Mouse (Mus musculus): ENCODE measurements around the gene Coa3.
A peak's percentile ranks its signal among the peaks of the same experiment; 100 is the strongest.

Gene Coa3

DNA sequence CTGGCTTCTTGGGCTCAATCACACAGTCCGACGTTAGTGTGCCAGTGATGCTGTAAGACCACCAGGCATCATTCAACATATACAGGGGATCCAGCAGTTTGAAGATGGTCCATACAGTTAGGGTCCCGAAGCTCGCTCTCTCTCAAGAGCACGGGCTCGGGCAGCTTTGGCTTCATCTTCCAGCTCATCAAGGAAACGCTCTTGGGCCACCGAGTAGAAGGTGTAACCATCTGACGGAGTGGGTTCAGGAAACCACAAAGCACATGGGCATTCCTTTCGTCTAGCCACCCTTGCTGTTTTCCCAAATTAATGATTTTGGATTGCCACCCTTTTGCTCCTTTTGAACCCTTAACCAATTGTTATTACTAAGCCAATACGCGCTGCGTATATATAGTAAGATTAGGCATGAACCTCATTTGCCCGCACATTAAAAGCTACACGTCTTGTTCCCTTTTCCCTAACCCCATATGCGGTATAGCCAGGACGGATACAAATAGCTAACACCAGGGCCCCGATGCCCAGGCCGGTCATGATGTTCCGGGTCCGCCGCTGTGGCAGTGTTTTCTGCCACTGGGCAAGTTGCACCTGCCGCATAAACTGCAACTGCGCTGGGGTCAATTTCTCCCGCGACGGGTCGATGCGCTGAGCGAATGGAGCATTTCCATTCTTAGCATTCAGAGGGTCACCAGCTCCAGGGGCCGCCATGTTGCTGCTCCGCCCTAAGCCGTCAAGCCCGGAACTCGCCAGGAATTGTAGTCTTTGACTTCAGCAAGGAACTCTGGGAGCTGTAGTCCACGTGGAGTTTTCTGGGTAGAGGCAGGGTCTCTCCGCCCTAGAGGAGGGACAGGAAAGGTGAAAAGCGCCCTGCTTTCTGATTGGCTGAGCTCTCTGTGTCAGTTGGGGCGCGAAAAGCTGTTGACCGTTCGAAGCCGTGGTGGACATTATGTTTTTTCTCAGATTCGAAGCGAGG, at the start of gene Coa3, which contains the start of gene Cntd1:
Gene Coa3, minus strand, starts transcription at position 892 of the 970 bp plus-strand sequence.
Gene Cntd1, plus strand, starts transcription at position 790 of the 970 bp plus-strand sequence.
- DNase-seq = peak; percentile 99

DNA sequence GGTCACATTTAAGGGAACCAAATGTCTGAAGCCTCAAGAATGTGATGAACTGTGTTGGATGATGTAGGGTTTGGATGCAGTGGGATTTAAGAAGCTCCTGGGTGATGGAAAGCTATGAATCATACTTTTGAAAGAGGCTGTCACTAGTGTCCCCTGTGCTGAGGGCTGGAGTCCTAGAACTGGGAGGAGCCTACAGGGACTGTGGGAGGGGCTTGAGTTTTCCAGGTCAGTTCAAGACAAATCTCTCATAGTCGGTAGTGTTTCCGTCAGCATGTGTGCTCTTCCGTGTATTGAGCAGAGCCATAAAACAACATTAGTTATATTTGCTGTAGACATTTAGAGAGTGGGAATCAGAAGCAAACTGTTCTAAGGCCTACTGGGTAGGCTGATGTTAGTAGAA, 48.4 kb upstream of the Coa3 start:
- peak; percentile 73 for DNase-seq

DNA sequence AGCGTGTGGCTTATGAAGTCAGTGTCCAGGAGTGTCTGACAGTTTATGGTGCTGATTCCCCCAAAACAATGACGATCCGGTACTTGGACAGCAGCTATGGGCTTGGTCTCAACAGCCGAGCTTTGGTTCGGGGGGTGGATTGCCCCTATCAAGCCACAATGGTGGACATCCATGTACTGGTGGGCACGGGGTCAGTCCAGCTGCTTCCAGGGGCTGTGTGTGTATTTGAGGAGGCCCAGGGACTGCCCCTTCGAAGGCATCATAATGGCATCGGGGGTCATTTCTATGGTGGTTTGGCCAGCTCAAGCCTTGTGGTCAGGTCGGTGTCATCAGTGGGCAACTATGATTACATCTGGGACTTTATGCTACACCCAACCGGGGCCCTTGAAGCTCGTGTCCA, 47.2 kb upstream of the Coa3 start:
- DNase-seq = peak; percentile 90

DNA sequence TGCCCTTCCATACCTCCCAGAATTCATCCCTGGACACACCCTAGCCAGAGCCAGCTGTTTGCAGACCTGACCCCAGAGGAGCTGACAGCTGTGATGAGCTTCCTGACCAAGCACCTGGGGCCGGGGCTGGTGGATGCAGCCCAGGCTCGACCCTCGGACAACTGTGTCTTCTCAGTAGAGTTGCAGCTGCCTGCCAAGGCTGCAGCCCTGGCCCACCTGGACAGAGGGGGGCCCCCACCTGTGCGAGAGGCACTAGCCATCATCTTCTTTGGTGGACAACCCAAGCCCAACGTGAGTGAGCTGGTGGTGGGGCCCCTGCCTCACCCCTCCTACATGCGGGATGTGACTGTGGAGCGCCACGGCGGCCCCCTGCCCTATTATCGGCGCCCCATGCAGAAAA, 46.3 kb upstream of the Coa3 start:
- peak; percentile 92 for DNase-seq

DNA sequence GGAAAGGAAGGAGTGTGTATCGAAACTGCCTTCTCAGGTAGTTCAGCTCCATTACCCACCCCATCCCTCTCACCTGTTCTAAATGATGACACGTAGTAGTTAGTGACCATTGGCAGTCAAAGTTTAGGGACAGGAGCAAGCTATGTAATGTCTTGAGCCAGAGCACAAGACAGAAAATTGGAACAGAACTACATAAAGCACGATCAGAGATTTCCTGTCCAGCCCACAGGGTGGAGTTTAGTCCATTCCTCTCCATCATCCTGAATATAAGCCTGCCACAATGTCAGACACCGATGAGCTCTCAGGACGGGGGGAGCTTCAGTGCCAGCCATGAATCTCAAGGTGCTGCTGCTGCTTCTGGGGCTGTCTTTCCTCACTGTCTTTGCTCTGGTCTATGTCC, 45.8 kb upstream of the Coa3 start, which contains the start of gene Aoc2:
Gene Aoc2, plus strand, starts transcription at position 301 of the 400 bp plus-strand sequence.
- DNase-seq = peak; percentile 42

DNA sequence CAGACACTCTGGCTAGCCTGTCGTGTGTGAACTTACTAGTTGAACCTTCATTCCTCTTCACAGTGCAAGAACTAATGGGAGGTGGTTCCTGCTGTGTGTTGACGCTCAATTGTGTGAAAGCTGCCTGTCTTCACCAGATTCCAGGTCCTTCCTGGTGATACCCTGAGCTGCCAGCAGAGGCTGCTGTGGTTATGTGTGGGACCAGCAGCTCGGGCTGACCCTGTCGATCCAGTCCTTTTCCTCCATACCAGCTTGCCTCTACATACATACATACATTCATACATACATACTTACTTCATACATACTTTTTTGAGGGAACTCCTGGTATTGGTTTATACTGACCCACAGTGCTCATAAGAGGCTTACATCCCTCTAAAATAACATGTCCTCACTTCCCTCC, 44.7 kb upstream of the Coa3 start:
- peak; percentile 93 for DNase-seq

DNA sequence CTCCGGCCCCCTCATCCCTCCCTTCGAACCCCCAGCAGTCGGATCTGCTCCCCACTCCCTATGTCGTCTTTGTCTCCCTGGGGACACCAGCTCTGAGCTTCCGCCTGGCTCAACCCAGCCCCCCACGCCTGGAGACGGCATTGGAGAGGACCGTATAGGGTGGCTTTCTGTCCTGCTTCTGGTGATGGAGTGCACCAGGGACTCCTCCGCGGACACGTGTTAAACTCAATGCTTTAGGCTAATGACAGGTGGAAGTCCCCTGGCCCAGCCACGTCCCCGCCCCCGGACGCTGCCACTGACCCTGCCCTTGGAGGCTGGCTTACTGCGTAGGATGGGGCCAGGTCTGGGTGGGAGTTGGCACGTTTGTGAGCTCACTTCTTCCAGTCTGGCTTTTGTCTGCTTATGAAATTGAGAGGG, 37.6 kb upstream of the Coa3 start:
- DNase-seq = no peak

DNA sequence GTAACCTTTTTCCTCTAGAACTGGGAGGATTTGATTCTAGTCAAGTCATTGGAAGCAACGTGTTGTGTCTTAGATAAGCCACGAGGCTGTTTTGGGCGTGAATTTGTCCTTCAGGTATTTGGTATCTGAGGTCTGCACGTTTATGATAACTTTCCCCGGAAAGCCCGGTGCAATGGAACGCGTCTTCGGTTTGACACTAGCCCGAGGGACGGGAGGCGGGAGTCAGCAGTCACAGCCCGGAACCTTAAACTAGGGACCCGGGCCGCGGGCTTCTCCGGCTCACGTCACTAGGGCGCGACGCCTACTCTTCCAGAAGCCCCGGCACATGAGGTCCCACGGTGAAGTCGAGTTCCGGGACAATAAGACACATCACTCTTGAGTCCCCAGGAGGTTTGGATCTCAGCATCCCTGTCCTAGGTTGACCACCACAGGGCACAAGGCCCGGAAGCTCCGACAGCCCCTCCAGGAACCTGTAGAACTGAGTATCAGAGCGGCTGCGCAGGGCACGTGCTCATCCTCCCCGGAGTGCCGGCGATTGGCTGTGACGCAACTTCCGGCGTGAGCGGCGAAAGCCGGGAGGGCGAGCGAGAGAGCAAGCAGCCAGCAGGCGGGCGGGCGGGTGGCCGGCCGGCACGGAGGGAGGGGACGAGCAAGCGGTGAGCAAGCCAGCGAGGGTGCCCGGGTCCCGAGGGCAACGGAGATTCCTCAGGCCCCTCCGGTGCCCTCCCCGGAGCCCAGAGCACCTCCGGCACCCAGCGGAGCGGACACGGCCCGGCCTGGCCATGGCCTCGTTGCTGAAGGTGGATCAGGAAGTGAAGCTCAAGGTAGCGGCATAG, 37.0 kb upstream of the Coa3 start, which contains the start of gene Psme3:
Gene Psme3, plus strand, starts transcription at position 549 of the 836 bp plus-strand sequence.
- peak; percentile 99 for DNase-seq

DNA sequence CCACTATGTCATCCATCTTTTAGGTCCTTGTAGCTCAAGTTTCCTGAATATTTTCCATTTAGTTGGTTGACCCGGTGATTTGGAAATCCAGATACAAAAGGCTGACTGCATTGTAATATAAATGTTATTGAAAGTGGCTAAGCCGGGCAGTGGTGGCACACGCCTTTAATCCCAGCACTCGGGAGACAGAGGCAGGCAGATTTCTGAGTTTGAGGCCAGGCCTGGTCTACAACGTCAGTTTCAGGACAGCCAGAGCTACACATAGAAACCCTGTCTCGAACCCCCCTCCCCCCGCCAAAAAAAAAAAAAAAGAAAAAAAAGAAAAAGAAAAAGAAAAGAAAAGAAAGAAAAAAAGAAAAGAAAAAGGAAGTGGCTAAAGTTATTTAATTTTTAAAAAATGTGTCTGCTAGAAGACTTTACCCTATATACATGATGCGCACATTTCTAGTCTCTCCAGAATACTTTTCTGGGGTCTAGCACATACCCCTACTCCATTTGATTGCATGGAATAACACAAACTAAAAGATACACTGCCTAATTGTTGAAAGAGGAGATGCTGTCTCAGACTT, 36.3 kb upstream of the Coa3 start:
- peak; percentile 75 for DNase-seq

DNA sequence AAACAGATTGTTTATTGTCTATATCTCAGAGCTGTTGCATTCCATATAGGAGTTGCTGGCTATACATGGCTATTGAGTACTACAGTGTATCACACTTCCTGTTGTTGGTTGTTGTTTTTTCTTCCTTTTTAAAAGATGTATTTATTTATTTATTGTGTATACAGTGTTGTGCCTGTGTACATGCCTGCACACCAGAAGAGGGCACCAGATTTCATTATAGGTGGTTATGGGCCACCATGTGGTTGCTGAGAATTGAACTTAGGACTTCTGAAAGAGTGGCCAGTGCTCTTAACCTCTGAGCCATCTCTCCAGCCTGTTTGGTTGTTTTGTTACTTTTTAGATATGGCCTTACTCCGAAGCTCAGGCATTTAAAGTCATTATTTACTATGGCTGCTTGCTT, 35.7 kb upstream of the Coa3 start:
- no peak for DNase-seq

DNA sequence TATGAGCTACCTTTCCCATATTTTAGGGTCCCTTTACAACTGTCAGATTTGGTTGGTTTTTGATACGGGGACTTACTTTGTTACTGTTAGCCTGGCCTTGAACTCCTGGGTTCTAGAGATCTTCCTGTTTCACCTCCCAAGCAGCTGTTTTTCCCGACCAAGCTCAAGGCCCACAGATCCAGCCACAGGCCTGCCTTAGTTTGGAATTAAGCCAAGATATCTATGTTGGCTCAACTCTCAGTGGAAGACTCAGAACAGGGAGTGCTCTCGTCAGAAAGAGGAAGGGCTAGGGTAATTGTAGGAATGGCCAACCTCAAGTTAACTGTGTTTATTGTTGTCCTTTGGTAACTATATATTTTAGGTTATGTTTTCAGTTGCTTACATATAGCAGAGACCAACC, 33.2 kb upstream of the Coa3 start:
- no peak for DNase-seq

DNA sequence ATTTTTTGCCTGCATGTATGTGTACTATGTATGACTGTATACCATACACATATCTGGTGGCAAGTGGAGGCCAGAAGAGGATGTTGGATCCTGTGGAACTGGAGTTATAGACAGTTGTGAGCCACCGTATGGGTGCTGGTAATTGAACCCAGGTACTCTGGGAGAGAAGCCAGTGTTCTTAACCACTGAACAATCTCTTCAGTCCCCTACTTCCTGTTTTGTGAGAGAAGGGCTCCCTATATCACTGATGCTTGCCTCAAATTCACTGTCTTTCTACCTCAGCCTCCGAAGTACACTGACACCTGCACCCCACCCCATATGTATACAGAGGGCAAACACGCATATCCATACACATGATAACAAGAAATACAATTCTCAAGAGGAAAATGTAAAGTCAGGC, 32.2 kb upstream of the Coa3 start:
- DNase-seq = no peak

DNA sequence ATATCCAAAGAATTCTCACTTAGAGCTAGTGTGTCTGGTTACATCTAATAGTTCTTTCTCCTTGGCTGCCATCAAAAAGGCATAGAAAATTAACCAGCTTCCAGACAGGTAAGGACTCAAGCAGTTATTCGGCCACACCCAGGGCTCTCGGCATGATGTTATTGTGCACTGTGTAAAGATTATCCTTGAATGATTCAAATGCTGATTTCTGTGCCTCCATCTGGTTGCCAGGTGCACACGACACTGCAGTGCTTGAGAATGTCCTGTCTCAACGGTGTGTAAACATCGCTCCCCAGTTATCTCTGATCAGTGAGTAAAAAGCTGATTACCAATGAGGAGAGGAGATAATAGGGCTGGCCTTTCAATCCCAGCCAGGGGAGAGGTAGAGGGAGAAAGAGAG, 28.8 kb upstream of the Coa3 start:
- DNase-seq = no peak

DNA sequence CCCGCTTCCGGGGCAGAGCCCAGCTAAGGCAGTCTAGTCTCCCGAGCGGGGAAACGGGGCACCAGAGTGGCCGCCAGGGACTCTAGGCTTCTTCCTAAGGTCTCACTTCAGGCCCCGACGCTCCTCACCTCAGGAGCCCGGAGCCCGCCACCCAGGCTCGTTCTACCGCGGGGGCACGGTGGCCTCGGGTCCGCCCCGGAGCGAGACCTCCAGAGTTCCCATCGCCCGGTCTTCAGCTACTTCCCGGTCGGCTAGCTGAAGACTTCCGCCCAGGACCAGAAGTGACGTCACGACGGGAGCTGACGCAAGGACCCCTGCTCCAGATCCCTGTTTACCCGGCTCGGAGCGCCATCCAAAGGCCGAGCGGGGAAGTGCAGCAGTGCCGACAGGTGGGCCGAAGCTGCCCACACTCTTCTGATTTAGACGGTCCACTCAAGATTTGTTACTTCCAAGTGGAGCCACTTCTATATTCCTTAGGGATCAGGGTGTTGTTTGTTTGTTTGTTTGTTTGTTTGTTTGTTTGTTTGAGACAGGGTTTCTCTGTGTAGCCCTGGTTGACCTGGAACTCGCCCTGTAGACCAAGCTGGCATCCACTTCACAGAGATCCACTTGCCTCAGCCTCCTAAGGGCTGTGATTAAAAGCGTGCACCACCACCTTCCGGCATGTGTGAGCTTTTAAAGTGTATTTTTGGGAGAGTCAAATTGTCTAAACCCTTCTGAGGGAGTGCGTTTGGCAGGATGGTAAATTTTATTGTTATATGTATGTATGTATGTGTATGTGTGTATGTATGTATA, 23.3 kb upstream of the Coa3 start, which contains the start of gene Becn1:
Gene Becn1, minus strand, starts transcription at position 283 of the 795 bp plus-strand sequence.
- DNase-seq = peak; percentile 100

DNA sequence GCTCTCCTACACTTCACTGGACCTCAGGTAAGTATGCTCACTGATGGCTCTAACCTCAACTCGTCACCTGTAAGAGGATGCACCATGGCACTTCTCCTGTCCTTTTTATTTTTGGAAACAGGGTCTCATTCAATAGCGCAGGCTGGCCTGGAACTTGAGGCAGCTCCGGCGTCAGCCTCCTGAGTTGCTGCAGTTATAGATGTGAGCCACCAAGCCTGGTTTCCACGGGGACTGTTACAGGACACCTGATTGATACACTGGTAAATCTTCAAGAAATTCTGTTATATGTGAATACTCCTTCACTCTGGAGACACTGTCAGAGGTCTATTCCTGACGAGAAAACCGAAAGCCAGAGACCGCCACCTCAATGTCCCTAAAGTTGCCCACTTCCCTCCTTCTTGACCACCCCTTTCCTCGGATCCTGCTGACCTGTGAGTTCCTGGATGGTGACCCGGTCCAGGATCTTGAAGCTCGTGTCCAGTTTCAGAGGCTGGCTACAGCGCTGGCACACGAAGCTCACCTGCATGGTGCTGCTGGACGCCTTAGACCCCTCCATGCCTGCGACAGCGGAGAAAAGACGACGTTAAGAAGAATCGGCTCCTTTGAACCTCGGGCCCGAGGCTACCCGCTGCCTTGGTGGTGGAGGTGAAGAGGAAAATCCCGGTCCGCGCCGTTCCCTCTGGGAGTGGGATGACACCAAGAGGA, 22.5 kb upstream of the Coa3 start:
- DNase-seq = no peak

DNA sequence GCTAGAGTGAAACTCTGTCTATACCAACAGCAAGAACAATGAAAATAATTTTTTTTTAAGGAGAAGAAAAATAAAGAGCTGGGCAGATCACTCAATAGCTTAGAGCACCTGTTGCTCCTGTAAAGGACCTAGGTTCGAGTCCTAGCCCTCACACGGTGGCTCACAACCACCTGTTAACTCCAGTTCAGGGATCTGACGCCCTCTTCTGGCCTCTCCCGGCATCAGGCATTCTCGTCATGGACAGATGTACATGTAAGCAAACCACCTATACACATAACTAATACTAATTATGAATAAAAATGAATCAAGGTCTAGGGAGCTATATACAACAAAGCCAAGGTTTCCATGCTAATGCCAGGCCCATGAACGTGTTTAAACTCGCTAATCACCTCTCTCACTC, 22.0 kb upstream of the Coa3 start:
- no peak for DNase-seq

DNA sequence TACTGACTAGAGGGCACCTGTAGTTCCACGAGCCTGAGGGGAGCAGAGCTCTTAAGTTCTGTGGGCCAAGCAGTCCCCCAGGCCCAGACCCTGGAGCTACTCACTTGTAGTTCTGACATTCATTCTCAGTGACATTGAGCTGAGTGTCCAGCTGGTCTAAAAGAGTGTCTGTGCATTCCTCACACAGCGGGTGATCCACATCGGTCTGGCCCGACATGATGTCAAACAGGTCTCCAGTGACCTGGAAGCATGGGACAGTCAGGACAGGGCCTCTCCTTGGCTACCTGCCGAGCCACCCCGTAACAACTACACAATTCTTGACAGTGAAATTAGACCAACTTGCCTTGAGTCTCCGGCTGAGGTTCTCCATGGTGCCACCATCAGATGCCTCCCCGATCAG, 16.3 kb upstream of the Coa3 start:
- peak; percentile 83 for DNase-seq

DNA sequence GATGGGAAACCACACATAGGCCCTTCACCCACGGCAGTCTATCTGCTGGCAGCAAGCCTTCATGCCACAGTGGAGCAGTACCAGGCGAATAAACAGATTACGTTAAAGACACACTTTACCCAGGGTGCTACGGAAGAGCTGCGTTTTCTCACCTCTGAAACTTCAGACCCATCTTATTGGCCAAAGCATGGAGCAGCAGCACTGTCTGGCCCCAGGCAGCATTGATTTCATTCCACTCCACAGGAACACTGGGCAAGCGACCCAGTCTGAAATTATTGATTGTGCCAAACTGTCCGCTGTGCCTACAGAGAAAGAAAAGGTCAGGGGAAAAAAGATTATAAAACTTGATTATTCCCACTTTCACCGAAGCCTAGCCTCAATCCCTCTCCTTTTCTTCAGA, 12.3 kb upstream of the Coa3 start:
- no peak for DNase-seq

DNA sequence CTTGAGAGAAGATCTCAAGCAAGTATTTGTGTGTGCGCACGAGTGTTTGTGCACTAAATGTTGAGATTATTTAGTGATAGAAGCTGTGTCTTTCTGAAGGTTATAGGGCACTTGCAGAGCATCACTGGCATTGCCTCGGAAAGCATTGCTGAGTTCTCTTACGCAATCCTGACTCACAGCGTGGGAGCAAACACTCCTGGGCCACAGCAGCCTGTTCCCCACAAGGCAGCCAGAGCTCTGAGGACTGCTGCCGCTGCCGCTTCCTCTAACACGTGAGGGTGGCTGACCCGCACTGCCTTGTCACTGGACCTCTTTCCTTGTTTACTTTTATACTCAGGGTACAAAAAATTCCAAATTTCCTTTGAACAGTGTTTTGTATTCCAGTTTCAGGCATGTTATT, 8.4 kb upstream of the Coa3 start:
- DNase-seq = peak; percentile 97

DNA sequence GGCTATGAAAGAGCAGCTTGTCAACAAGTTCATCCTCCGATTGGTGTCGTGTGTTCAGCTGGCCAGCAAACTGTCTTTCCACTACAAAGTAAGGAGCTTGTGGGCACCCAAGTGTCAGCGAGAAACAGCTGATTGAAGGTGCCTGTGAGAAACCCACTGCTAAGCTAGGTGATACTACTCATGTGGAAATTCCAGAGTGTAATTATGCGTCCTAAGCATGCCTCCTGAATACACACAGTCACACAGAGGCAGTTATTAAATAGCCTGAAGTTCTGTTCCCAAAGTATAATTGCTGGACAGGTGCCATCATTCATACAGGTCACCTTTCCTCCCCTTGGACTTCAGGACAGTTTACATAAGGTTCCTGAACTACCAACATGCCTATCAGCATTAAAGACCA, 4.9 kb upstream of the Coa3 start:
- DNase-seq = no peak

DNA sequence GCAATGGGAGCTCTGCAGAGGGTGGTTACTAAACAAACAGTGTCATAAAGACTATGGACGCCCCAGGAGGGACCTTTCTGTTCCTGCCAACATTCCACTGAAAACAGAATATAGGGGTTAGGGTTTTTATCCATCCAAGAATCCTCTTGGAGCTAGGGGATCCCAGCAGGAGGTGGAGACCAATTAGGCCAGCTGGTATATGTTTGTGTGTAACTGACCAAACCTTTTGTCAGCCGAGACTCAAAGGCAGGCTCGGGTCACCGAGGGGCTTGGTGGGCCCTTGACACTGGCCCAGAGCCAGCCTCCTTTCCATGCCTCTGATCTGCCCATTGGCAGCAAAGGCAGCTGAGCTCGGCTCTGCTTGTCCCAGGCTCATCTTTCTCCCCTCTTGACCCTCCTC, 4.0 kb upstream of the Coa3 start:
- DNase-seq = no peak

DNA sequence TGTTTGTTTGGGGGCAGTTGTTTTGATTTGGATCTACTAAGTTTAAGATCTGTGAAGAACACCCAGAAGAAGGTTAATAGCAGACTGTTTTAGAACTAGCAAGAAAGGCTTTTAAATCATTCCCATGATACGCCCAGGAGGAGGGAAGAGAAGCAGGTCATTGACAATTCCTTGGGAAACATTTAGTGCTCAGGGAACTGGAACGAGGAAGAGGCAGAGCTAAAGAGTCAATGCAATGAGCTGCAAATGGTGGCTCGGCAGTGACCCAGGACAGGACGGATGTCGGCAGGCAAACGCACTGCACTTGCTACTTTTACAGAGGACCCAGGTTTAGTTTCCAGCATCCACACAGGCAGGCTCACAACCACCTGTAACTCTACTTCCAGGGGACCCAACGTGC, 1.9 kb upstream of the Coa3 start:
- no peak for DNase-seq

Data from heart, adult 11 months (tissue).